Mouse (Mus musculus): ENCODE data around the gene Ints12.

The Ints12 gene

DNA sequence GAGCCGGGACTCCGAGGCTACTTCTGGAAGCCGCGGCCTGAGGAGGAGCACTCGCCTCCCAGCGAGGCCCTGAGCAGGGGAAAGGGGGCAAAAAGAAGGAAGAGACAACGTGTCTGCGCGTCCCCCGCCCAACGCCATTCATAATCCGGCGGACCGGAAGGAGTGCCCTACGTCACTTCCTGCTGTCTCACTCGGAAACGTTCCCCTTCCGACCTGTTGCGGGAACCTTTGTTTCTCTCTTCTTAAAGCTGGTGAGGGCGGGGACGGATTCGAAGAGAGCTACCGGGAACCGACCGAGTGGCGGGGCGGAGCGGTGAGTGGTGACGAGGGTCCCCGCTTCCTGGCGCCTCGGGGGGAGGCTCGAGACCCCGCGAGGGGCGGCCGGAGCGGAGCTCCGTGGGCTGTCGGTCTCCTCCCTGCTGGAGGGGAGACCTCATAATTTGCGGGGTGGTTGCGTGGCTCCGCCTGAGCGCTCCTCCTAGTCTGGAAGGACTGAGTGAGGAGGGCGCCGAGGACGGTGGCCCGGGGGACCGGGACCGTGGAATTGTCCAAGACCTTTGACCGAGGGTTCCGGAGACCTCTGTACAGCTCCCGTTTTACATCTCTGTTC is at the start of gene Ints12, which contains the start of gene Gstcd:
Gene Ints12, plus strand, starts transcription at position 177 of the 610 bp plus-strand sequence.
Gene Gstcd, minus strand, starts transcription at position 370 of the 610 bp plus-strand sequence.
- peak; percentile 91 to 94 for DNase-seq

GRCm38 (mm10) chr3:133052068-133052467 is 39.6 kb upstream of the Ints12 start:
- DNase-seq: no peak

DNA sequence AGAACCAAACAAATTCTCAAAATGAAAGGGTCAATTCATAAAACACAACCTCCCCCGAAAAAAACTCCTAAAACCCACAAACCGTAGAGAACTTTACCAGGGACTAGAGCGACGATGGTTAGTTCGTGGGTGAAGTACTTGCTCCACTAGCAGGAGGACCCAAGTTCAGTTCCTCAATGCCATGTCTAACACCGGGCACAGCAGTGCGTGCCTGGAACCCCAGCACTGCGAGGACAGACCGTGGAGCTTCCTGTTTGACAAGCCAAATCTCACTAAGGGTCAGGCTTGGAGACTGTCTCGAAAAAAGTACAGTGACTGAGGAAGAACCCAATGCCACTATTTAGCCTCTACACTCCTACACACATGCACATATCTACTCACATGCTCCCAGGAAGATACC is 16.1 kb upstream of the Ints12 start:
- no peak for DNase-seq

- DNase-seq: no peak
These were observed 8.9 kb upstream of the Ints12 start for GRCm38 (mm10) chr3:133082736-133083135.

DNA sequence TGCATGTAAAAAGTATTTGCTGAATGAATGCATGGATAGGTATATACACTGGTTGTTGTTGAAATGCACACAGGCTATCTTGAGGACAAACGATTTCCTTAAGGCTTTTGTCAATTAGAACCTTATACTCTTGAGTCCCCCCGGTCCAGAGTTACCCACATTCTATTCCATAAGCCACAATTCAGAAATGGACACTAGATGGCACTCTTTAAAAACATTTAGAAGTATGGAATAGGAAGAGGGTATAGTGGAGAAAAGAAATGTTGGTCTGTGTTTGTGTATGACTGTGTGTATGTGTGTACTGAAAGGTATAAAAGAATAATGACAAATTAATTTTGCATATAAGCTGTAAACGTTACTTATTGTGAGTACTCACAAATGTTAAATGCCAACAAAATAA is 5.8 kb upstream of the Ints12 start:
- DNase-seq: no peak

DNA sequence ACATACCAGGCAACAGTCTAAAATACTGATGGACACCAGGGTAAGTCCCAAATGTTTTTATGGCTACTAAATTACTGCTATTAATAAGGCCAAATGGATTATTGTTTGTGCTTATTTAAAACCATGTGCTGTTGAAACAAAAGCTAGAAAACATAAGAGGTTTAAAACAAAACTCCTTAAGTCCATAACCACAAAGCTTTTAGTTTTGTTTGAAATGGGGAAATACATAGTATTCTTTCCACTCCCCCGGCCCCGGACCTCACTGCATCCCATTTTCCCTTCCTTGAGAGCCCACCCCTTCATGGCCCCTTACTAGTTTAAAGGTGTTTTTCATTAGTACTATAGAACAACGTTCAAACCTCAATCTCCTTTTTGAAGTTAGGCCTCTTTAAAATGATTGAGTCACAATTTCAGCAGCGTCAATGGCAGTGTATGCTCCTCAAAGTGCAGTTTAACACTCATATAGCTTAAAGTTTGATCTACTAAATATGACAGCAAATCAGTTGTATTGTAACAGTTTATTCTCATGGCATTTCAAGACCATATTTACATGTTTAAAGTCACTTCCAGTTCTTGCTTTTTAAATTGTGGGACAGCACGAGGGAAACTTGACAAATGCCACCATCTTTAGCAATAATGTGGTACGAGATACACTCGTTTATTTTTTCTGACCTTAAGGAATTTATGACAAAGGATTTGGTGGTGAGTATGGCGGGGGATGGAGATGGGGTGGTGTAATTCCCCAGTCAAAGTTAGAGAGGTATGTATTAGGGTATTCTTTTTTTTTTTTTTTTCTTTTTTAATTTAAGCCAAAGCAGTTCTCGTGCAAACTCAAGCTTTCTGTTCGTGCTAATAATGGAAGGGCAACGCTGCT is 1.2 kb upstream of the Ints12 start:
- no peak for DNase-seq

- DNase-seq: peak in 1 of 2 experiments; percentile 56
These were observed 448 bp upstream of the Ints12 start for GRCm38 (mm10) chr3:133091121-133091663.

GRCm38 (mm10) chr3:133092274-133092853 is 724 bp downstream of the Ints12 start:
- no peak for DNase-seq

GRCm38 (mm10) chr3:133092936-133093335 is 1.3 kb downstream of the Ints12 start:
- DNase-seq: no peak

DNA sequence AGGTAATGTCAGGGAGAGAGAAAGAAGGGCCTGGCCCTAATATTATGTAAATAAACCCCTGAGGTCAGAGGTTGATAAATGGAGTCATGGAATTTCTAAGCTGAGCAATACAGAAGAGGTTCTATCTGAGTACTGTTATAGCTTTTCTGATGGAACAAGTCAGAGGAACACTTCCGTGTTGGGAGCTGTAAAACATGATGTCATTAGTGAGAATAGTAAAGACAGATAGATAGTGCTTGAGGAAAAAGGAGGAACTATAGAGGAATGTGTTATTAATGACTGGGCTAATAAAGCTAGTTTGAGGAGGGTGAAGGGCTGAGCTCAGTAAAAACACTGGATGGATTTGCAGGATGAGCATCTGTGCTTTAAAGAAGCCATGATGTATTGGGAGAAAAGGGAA is 2.7 kb downstream of the Ints12 start:
- DNase-seq: no peak

DNA sequence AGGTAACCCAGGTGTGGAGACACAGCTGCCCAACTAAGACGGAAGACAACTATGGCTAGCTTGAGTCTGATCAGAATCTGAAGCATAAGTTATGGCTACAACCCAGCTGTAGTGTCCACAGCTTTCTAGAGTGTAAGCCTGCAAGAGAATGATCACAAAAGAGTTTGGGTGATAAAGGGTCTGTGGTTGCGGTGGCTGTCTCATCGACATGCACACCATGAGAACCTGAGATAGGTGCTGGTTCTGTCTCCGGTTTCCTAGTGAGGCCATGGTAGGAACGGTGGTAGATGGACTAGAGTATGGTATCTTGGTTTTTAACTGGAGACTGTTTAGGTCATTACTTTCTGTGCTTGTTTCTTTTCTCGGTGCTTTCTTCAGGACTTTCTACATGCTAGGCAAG is 6.3 kb downstream of the Ints12 start:
- DNase-seq: no peak

DNA sequence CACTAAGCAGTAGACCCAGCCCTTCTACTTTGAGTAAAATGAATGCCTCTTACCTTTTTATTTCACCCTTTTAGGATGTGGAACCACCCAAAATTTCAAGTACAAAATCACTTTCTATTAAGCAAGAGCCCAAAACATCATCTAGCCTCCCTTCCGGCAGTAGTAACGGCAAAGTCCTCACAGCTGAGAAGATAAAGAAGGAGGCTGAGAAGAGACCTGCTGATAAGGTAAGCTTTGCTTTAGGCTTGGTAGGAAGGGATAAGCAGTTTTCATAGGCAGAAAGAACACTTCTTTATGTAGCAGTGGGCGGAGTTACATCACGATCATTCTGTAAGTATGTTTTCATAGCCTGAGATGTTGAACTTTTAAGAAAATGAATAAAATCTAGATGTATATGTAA is 6.7 kb downstream of the Ints12 start:
- no peak for DNase-seq

- DNase-seq: no peak
These were observed 7.3 kb downstream of the Ints12 start for GRCm38 (mm10) chr3:133098909-133099308.

- DNase-seq: no peak
These were observed 12.1 kb downstream of the Ints12 start for GRCm38 (mm10) chr3:133103768-133104167.

- DNase-seq: no peak
These were observed 12.8 kb downstream of the Ints12 start for GRCm38 (mm10) chr3:133104436-133104835.

GRCm38 (mm10) chr3:133108731-133109130 is 17.1 kb downstream of the Ints12 start:
- no peak for DNase-seq

DNA sequence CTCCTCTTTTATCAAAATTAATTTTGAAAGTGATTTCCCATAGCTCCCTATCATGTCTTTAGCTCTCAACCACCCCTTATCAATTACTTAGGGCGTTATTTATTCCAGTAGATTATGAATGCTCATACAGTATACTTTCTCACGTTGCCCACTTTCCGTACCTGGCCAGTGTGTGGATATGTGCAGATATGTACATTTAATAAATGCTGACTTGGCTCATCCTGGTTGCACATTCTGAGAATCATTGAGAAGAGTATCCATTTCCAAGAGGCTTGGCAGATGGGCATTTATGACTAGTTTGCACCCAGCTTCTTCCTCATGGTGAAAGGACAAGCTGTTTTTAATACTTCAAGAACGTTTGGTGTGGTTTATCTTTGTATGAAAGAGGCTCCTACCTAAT is 18.2 kb downstream of the Ints12 start:
- no peak for DNase-seq

DNA sequence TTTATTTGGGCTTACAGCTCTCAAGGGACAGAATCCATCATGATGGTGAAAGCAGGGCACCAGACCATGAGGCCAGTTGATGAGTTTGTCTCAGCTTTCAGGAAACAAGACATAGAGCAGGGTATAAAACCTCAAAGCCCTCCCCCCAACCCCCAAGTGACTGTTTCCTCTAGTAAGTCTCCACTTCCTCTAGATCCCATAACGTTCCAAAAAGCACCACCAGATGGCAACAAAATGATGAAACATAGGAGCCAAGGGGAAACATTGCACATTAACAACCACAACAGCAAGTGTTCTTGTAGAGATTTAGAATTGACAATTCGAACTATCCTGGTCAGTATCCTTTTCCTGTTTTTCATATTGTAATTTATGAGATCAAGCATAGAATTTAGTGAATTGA is 20.1 kb downstream of the Ints12 start:
- DNase-seq: peak in 1 of 2 experiments; percentile 44

DNA sequence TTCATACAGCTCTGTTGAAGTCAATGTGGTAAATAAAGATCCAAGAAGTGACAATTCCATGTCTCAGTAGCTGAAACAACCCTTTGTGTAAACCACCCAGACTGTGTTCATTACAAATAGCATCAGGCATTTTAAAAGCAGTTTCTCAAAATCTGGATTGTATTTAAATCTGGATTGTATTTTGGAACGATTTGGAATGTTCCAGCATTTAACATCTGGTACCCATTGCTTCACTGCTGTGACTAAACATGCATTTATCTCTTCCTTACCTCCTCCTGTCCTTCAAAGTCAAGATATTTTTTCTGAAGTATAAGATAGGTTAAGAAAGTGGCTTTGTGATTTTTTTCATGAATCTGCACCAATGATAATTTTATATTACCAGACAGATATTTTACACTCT is 21.6 kb downstream of the Ints12 start:
- no peak for DNase-seq

DNA sequence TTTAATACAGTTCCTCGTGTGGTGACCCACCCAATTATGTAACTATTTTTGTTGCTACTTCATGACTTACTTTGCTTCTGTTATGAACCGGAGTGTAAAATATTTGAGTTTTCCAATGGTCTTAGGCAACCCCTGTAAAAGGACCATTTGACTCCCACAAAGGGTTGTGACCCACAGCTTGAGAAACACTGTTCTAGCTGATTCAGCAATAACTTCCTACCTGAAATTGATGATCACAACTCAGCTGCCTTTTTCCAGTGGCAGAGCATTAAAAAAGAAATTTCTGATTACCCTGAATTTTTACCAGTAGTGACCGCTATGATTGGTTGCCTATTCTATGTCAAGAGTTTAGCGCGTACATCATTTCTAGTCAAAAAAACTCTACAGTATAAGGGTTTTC is 39.7 kb downstream of the Ints12 start:
- no peak for DNase-seq

- DNase-seq: no peak
These were observed 41.0 kb downstream of the Ints12 start for GRCm38 (mm10) chr3:133132611-133133010.

GRCm38 (mm10) chr3:133141877-133142276 is 50.2 kb downstream of the Ints12 start:
- no peak for DNase-seq

DNA sequence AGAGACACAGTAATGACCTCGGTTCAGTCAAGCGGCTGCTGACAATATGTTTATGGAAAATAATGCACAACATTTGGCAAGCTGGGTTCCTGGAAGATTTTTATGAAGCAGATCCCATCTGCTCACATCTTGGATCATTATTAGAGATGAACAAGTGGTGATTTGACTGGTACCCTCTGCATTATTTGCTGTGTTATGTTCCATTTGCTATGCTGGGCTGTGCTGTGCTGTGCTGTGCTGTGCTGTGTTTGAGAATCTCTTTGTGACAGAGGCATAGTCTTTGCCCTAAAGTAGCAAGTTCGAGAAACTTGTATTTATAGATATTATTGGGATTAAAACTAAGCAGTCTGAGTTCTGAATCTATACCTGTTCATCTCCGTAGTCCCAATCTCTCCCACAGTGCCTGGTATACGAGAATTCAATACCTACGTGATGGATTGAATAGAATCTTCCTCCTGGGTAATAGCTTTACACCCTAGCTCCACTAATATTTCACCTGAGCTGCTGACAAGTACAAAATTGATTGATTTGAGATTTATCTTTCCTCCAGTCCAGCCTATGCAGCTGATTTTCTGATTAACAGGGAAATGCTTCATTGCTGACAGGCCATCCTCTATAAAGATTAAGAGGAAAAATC is 53.0 kb downstream of the Ints12 start:
- peak in 1 of 2 experiments; percentile 37 for DNase-seq
